Mouse (Mus musculus): ENCODE results near the gene Zfhx3. TPM values are rescaled to one million over a fixed set of nuclear protein-coding genes. Genes with fewer than 3 reads are reported as not detected.

Gene Zfhx3
- polyA plus RNA-seq, 1 experiment from 2014 or later: 3.3 TPM

DNA sequence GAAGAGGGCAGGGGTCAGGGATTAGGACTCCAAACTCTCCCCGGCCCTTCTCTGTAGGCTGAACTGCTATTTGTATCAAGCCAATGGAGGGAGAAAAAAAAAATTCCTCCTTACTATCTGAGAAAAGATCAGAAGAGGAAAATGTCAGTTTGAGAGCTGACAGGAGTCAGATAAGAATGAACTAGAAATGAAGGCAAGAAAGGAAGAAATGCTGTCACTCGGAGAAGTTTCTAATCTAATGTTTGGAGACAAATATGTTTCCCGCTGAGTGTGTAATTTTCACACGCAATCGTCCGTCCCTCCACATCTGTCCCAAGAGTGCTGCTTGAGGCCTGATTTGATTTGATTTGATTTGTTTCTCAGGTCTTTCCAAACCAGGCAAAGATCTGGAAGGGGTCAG, 639.1 kb downstream of the Zfhx3 start:
- ATAC-seq (replicated peaks; ENCODE audit: extremely low read depth, insufficient read depth, low FRiP score): no peak
- Histone ChIP-seq H3K4me2 (ENCODE audit: low read depth, low read length) (no peak overlapping the region), H3K9ac (ENCODE audit: low read length) (no peak overlapping the region), H3K9me3 (replicated peaks; ENCODE audit: control insufficient read depth, low read length) (no peaks in the 10 kb centered on the region), H3K4me3 (ENCODE audit: low read length) (no peak overlapping the region), H3K4me1 (ENCODE audit: control insufficient read depth, insufficient read depth, low read length) (no peaks in the 10 kb centered on the region; the same call in 1 of the 2 replicates), H3K27me3 (ENCODE audit: control insufficient read depth, insufficient read depth, low read length) (no peaks in the 10 kb centered on the region), H3K36me3 (ENCODE audit: control insufficient read depth, insufficient read depth) (no peaks in the 10 kb centered on the region), H3K27ac (ENCODE audit: low read length) (no peak overlapping the region)
- WGBS: 71% methylated on average over 6 of the region's 6 CpGs

DNA sequence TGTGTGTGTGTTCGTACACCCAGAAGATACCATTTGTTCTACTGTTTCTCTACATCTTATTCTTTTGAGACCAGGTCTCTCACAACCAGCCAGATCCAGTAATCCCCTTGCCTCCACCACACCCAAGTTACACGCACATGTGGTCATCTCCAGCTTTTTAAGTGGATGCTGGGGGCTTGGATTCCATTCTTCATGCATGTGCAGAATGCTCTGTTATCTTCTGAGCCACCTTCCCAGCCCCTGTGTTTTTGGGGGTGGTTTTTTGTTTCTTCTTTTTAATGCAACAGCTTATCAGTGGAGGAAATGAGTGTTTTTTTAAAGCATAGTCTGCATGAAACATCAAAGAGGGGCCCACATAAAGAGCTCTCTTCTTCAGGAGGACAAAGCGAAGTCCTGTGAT, 639.8 kb downstream of the Zfhx3 start:
- Histone ChIP-seq H3K4me1 (ENCODE audit: control insufficient read depth, insufficient read depth, low read length) (no peaks in the 10 kb centered on the region; the same call in 1 of the 2 replicates), H3K9ac (ENCODE audit: low read length) (no peak overlapping the region), H3K36me3 (ENCODE audit: control insufficient read depth, insufficient read depth) (no peaks in the 10 kb centered on the region), H3K27ac (ENCODE audit: low read length) (no peak overlapping the region), H3K4me3 (ENCODE audit: low read length) (no peak overlapping the region), H3K27me3 (ENCODE audit: control insufficient read depth, insufficient read depth, low read length) (no peaks in the 10 kb centered on the region), H3K9me3 (replicated peaks; ENCODE audit: control insufficient read depth, low read length) (no peaks in the 10 kb centered on the region), H3K4me2 (ENCODE audit: low read depth, low read length) (no peak overlapping the region)
- WGBS: 76% methylated on average over 3 of the region's 3 CpGs
- ATAC-seq (replicated peaks; ENCODE audit: extremely low read depth, insufficient read depth, low FRiP score): no peak

- H3K4me2 ChIP-seq (ENCODE audit: low read depth, low read length): no peak overlapping the region
- no peak overlapping the region for H3K9ac ChIP-seq (ENCODE audit: low read length)
- no peaks in the 10 kb centered on the region for H3K9me3 ChIP-seq (replicated peaks; ENCODE audit: control insufficient read depth, low read length)
- no peaks in the 10 kb centered on the region for H3K27me3 ChIP-seq (ENCODE audit: control insufficient read depth, insufficient read depth, low read length)
- ATAC-seq (replicated peaks; ENCODE audit: extremely low read depth, insufficient read depth, low FRiP score): no peak
- H3K36me3 ChIP-seq (ENCODE audit: control insufficient read depth, insufficient read depth): no peaks in the 10 kb centered on the region
- 77% methylated on average over 4 of the region's 4 CpGs for WGBS
- H3K27ac ChIP-seq (ENCODE audit: low read length): no peak overlapping the region
- H3K4me3 ChIP-seq (ENCODE audit: low read length): no peak overlapping the region
- H3K4me1 ChIP-seq (ENCODE audit: control insufficient read depth, insufficient read depth, low read length): no peaks in the 10 kb centered on the region; the same call in 1 of the 2 replicates
These were observed 640.8 kb downstream of the Zfhx3 start for GRCm38 (mm10) chr8:108583261-108583660.

GRCm38 (mm10) chr8:108583867-108584661, 641.6 kb downstream of the Zfhx3 start:
- Histone ChIP-seq H3K4me1 (ENCODE audit: control insufficient read depth, insufficient read depth, low read length) (no peaks in the 10 kb centered on the region; the same call in 1 of the 2 replicates), H3K27ac (ENCODE audit: low read length) (peak overlapping the region; percentile 39; the same call in 1 of the 2 replicates), H3K4me3 (ENCODE audit: low read length) (no peak overlapping the region), H3K9ac (ENCODE audit: low read length) (no peak overlapping the region), H3K27me3 (ENCODE audit: control insufficient read depth, insufficient read depth, low read length) (no peaks in the 10 kb centered on the region), H3K4me2 (ENCODE audit: low read depth, low read length) (no peak overlapping the region), H3K36me3 (ENCODE audit: control insufficient read depth, insufficient read depth) (no peaks in the 10 kb centered on the region), H3K9me3 (replicated peaks; ENCODE audit: control insufficient read depth, low read length) (no peaks in the 10 kb centered on the region)
- WGBS: 75% methylated on average over 9 of the region's 9 CpGs
- no peak; the same call in 1 of the 2 replicates for ATAC-seq (replicated peaks; ENCODE audit: extremely low read depth, insufficient read depth, low FRiP score)

- Histone ChIP-seq H3K4me1 (ENCODE audit: control insufficient read depth, insufficient read depth, low read length) (no peaks in the 10 kb centered on the region; the same call in 1 of the 2 replicates), H3K27me3 (ENCODE audit: control insufficient read depth, insufficient read depth, low read length) (no peaks in the 10 kb centered on the region), H3K9ac (ENCODE audit: low read length) (no peak overlapping the region), H3K36me3 (ENCODE audit: control insufficient read depth, insufficient read depth) (no peaks in the 10 kb centered on the region), H3K4me2 (ENCODE audit: low read depth, low read length) (no peak overlapping the region), H3K27ac (ENCODE audit: low read length) (no peak overlapping the region), H3K9me3 (replicated peaks; ENCODE audit: control insufficient read depth, low read length) (no peaks in the 10 kb centered on the region), H3K4me3 (ENCODE audit: low read length) (no peak overlapping the region)
- ATAC-seq (replicated peaks; ENCODE audit: extremely low read depth, insufficient read depth, low FRiP score): 0 out of 2 replicates have a peak, but pooled peaks have one; percentile 18
- 68% methylated on average over 4 of the region's 4 CpGs for WGBS
These were observed 642.2 kb downstream of the Zfhx3 start for GRCm38 (mm10) chr8:108584662-108584978.

GRCm38 (mm10) chr8:108591037-108591436, 648.6 kb downstream of the Zfhx3 start:
- Histone ChIP-seq H3K9ac (ENCODE audit: low read length) (no peak overlapping the region), H3K36me3 (ENCODE audit: control insufficient read depth, insufficient read depth) (no peaks in the 10 kb centered on the region), H3K4me1 (ENCODE audit: control insufficient read depth, insufficient read depth, low read length) (peaks cover 6% of the 10 kb centered on the region; the same call in 1 of the 2 replicates), H3K4me3 (ENCODE audit: low read length) (no peak overlapping the region), H3K27ac (ENCODE audit: low read length) (no peak overlapping the region), H3K27me3 (ENCODE audit: control insufficient read depth, insufficient read depth, low read length) (no peaks in the 10 kb centered on the region), H3K4me2 (ENCODE audit: low read depth, low read length) (no peak overlapping the region), H3K9me3 (replicated peaks; ENCODE audit: control insufficient read depth, low read length) (no peaks in the 10 kb centered on the region)
- WGBS: 75% methylated on average over 7 of the region's 7 CpGs
- ATAC-seq (replicated peaks; ENCODE audit: extremely low read depth, insufficient read depth, low FRiP score): no peak

DNA sequence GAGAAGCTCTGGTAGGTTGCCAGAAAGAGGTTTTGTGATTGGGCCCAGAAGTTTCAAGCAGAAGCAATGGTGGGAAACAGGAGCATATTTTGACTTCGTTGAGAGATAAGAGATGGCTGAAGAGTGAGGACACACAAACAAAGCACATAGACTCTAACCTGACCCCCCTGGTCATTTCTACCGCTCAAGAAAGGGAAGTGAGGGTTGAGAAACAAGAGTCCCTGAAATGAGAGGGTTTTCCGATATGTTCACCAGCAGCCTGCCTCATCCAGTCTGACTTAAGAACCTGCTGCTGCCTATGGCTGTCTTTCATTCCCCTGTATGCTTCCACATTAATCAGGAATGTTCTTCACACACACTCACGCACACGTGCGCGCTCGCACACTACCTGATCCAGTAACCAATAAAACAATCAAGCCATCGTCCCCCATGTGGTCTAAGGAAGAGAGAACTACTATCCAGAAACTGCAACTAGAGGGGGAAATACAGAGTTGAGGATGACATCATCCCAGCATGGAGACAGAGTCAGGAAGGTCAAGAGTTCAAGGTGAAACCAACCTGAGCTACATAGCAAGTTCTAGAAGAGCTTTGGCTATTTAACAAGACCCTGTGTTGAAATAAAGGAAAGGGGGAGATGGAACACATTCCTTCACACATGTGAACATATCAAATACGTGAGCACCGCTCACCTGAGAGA, 649.7 kb downstream of the Zfhx3 start:
- H3K4me2 ChIP-seq (ENCODE audit: low read depth, low read length): no peak overlapping the region
- no peak overlapping the region for H3K27ac ChIP-seq (ENCODE audit: low read length)
- H3K36me3 ChIP-seq (ENCODE audit: control insufficient read depth, insufficient read depth): no peaks in the 10 kb centered on the region
- H3K9me3 ChIP-seq (replicated peaks; ENCODE audit: control insufficient read depth, low read length): no peaks in the 10 kb centered on the region
- H3K4me1 ChIP-seq (ENCODE audit: control insufficient read depth, insufficient read depth, low read length): peaks cover 6% of the 10 kb centered on the region; the same call in 1 of the 2 replicates
- no peak overlapping the region for H3K4me3 ChIP-seq (ENCODE audit: low read length)
- H3K27me3 ChIP-seq (ENCODE audit: control insufficient read depth, insufficient read depth, low read length): no peaks in the 10 kb centered on the region
- no peak for ATAC-seq (replicated peaks; ENCODE audit: extremely low read depth, insufficient read depth, low FRiP score)
- 87% methylated on average over 11 of the region's 11 CpGs for WGBS
- no peak overlapping the region for H3K9ac ChIP-seq (ENCODE audit: low read length)

GRCm38 (mm10) chr8:108592990-108593589, 650.6 kb downstream of the Zfhx3 start:
- ATAC-seq (replicated peaks; ENCODE audit: extremely low read depth, insufficient read depth, low FRiP score): no peak
- no peaks in the 10 kb centered on the region for H3K9me3 ChIP-seq (replicated peaks; ENCODE audit: control insufficient read depth, low read length)
- no peak overlapping the region for H3K9ac ChIP-seq (ENCODE audit: low read length)
- H3K4me2 ChIP-seq (ENCODE audit: low read depth, low read length): no peak overlapping the region
- WGBS: 79% methylated on average over 13 of the region's 13 CpGs
- no peaks in the 10 kb centered on the region for H3K36me3 ChIP-seq (ENCODE audit: control insufficient read depth, insufficient read depth)
- peak overlapping the region; percentile 47 for H3K27ac ChIP-seq (ENCODE audit: low read length)
- no peak overlapping the region for H3K4me3 ChIP-seq (ENCODE audit: low read length)
- H3K4me1 ChIP-seq (ENCODE audit: control insufficient read depth, insufficient read depth, low read length): peaks cover 6% of the 10 kb centered on the region; the same call in 1 of the 2 replicates
- no peaks in the 10 kb centered on the region for H3K27me3 ChIP-seq (ENCODE audit: control insufficient read depth, insufficient read depth, low read length)

DNA sequence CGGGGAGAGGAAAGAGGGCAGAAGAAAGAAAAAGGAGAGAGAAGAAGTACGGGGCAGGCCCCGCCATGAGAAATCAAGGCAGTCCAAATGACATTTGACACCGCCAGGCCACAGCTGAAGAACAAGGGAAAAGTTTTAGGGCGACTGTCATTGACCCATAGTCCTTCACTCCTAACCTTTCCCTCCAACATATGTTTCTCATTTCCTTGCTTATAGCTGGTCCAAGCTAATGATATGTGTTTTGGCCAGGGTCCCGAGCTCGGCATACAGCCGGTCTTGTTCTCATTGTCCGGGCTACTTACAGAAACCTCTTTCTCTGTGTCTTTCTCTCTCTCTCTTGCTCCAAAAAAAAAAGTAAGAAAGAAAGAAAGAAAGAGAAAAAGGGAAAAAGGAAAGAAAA, 651.4 kb downstream of the Zfhx3 start:
- Histone ChIP-seq H3K9me3 (replicated peaks; ENCODE audit: control insufficient read depth, low read length) (no peaks in the 10 kb centered on the region), H3K4me2 (ENCODE audit: low read depth, low read length) (no peak overlapping the region), H3K27me3 (ENCODE audit: control insufficient read depth, insufficient read depth, low read length) (no peaks in the 10 kb centered on the region), H3K36me3 (ENCODE audit: control insufficient read depth, insufficient read depth) (no peaks in the 10 kb centered on the region), H3K27ac (ENCODE audit: low read length) (peak overlapping the region; percentile 72), H3K4me3 (ENCODE audit: low read length) (no peak overlapping the region), H3K9ac (ENCODE audit: low read length) (no peak overlapping the region), H3K4me1 (ENCODE audit: control insufficient read depth, insufficient read depth, low read length) (peaks cover 6% of the 10 kb centered on the region; the same call in 1 of the 2 replicates)
- no peak for ATAC-seq (replicated peaks; ENCODE audit: extremely low read depth, insufficient read depth, low FRiP score)
- WGBS: 52% methylated on average over 9 of the region's 9 CpGs

All from heart, embryonic 16.5 days (tissue).